Mouse (Mus musculus) NIH3T3 (cell line): Measurements from ENCODE around the gene Igdcc4.
A peak's percentile ranks its signal among the peaks of the same experiment; 100 is the strongest.

Experiments used
- DNase-seq: peaks from one replicate; pipeline ENCODE4 v3.0.0-alpha.2; 2012; ENCODE audit warnings: low read depth

Gene Igdcc4

GRCm38 (mm10) chr9:65111698-65112097 lies 10.4 kb downstream of the Igdcc4 start:
- no peak for DNase-seq

GRCm38 (mm10) chr9:65113694-65114093 lies 12.4 kb downstream of the Igdcc4 start:
- no peak for DNase-seq

DNA sequence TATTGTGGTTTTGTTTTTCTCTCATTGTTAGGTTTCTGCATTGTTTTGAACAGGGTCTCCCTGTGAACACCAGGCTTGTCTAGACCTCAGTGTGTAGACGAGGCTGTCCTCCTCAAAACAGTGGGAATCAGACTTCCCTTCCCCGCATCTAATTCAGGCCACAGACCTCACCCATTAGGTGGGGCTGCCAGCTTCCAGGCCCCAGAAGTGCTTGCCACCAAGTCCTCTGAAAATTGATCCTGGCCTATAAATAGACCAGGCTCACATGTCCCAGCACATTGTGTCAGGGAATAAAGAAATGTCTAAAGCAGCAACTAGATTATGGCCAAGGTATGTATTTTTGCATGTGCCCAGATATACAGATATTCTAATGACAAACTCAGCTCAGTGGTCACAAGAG lies 14.6 kb downstream of the Igdcc4 start:
- no peak for DNase-seq

DNA sequence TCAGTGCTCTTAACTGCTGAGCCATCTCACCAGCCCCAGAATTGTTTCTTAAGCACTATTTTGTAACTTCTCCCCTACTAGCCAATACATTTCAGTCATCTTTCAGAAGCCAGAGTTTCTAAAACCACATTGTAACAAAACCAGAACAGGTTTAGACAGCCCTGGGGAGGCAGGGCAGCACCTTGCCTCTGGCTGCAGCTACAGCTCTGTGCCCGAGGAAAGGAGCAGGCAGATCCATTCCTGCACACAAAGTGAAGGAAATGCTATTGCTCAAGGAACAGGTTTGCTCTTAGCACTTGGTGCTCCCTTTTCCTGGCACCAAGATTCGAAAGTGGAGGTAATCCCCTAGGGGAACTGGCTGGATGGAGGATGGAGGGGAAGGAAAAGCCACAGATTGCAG lies 16.2 kb downstream of the Igdcc4 start:
- DNase-seq: no peak

GRCm38 (mm10) chr9:65120935-65121334 lies 19.6 kb downstream of the Igdcc4 start:
- DNase-seq: peak; percentile 80

- no peak for DNase-seq
Observed at GRCm38 (mm10) chr9:65122545-65122944, 21.3 kb downstream of the Igdcc4 start.

GRCm38 (mm10) chr9:65123552-65124168 lies 22.4 kb downstream of the Igdcc4 start:
- DNase-seq: no peak

- DNase-seq: no peak
Observed at GRCm38 (mm10) chr9:65128123-65128815, 27.0 kb downstream of the Igdcc4 start.

GRCm38 (mm10) chr9:65131717-65132116 lies 30.4 kb downstream of the Igdcc4 start:
- no peak for DNase-seq

- DNase-seq: peak; percentile 72
Observed at GRCm38 (mm10) chr9:65133739-65134138, 32.5 kb downstream of the Igdcc4 start.

DNA sequence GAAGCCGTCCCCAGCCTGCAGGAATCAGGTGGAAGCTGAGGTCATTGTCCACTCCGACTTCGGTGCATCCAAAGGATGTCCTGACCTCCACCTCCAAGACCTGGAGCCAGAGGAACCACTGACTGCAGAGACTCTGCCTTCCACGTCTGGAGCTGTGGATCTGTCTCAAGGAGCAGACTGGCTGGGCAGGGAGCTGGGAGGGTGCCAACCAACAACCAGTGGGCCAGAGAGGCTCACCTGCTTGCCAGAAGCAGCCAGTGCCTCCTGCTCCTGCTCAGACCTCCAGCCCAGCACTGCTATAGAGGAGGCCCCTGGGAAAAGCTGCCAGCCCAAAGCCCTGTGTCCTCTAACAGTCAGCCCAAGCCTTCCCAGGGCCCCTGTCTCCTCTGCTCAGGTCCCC lies 33.8 kb downstream of the Igdcc4 start:
- DNase-seq: no peak

DNA sequence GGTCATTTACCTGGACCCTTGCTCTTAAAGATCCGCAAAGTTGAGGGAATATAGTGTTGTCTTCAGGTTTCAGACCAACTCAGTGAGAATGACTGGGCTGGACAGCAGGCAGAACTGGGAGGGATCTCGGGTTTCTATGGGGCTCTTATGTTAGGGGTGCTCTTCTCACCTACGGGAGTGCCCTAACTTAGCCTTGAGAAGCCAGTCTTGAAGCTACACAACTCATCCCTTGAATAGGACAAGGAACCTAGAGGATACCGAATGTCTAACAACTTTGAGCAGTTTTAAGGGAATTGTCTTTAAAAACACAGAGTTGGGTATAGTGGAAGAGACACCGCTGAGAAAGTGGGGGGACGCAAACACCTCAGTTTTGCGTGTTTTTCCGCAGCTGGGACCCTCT lies 39.2 kb downstream of the Igdcc4 start:
- no peak for DNase-seq

DNA sequence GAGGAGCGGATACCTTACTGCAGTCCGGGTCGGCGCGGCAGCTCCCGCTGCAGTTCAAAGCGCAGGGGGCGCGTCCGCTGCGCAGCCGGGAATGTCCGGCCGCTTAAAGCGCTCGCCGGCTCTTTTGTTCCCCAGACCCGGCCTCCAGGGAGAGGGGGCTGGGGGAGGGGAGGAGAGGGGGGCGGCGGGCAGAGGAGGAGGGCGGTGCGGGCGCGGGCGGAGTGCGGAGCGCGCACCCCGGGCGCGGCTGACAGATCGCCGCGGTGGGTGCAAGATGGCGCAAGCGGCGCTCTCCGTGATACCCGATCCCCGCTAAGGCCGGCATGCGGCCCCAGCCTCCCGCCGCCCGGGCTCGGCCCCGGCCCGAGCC lies 39.6 kb downstream of the Igdcc4 start, which contains the start of gene Igdcc3:
Igdcc3 (plus strand) TSS at position 254 of the 370 bp plus-strand sequence.
- no peak for DNase-seq

DNA sequence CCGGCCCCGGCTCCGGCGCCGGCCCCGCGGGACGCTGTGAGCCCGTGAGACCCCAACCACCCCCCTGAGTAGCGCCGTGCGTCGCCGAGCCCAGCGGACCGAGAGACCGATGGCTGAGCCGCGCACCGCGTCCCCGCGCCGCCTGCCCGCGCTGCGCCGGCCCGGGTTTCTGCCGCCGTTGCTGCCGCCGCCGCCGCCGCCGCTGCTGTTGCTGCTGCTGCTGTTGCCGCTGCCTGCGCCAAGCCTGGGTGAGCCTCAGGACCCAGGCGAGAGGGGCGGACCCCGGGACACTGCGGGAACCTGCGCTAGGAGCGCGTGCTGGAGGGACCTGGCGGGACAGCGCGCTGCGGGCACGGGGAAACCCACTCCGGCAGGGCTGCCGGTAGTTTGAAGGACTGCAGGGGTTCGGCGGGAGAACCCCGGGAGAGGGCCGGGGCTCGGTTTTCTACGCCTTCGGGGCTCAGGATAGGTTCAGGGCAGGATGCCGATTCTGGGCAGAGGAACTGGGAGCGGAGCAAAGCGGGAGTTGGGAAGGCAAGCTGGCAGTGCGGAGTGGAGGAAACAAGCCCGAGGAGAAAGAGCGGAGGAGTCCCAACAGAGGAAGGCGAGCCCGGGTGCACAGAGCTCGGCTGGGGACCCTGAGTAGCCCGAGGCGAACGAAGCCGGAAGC lies 40.2 kb downstream of the Igdcc4 start:
- no peak for DNase-seq

- no peak for DNase-seq
Observed at GRCm38 (mm10) chr9:65141976-65142318, 40.7 kb downstream of the Igdcc4 start.

DNA sequence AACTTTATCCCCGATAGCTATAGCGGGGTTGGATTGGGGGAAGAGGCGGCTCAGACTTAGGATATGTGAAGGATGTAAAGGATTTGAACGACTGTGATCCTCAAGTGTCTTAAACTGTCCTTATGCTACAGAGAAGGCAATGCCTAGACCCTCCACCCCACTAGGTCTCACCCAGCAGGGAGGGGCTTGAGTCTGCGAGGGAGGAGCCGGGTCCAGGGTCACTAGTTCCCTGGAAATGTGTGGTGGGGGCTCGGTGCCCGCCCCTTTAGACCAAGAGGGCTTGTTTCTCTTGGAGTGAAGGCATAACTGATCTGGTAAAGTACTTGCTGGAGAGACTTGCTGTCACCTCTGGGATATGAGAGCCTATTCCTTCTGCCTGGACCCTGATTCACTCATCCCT lies 41.1 kb downstream of the Igdcc4 start:
- no peak for DNase-seq

DNA sequence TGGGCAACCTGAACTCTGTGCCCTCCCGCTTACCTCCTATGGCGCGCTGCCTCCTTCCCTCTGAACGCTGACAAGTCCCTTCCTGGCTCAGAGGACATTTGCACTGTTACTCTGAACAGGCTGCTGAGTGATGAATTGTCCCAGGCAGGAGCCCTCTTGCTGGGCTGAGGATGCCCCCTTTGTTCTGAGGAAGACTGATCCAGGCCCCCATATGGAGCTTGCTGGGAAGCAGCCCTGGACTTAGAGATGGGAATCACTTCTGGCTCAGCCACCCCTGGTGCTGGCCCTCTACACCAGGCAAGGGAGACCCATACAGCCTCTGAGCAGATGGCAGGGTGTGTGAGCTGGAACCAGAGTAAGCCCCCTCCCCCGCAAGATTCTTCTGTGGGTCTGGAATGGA lies 44.7 kb downstream of the Igdcc4 start:
- no peak for DNase-seq

DNA sequence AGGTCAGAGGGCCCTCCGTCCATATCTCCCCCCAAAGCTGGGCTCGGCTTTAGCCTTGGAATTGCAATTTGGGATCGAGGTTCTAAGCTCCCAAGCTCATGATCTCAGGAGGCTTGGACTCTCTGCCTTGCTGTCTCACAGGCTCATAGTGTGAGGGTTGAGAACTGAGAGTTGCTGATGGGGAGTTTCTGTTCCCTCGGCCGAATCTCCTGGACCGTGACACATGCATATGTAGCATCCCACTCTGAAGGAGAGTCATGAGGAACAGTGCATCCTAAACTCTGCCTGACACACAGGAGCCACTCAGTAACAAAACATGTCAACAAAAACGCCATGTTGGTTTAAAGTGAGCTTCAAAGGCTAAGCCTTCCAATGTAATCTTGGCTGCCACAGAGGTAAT lies 47.2 kb downstream of the Igdcc4 start:
- no peak for DNase-seq

DNA sequence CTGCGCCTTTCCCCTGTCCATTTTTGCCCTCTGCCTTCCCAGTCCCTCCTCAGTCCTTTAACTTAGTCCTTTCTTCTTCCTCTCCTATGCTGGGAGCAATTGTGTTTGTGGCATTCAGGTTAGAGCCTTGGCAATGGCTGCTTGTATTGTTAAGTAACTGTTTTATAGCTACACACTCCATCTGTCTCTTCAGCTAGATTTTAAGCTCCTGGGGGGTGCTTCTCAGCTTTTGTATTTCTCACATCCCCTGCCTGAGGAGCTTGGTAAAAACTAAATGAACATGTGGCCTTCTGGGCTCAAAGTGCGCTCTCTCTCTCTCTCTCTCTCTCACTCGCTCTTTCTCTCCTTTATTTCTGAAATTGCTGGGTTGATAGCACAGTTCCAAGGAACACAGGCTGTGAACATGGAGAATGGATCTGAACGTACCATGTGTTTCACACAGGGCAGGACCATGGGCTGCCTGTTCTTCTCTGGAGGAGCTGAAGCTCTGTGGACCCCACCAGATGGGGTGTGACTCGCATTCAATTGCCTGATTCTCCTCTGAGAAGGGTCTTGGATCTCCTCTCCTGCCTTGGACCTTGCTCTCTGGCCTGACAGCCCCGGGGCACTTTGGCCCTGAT lies 51.5 kb downstream of the Igdcc4 start:
- DNase-seq: no peak

DNA sequence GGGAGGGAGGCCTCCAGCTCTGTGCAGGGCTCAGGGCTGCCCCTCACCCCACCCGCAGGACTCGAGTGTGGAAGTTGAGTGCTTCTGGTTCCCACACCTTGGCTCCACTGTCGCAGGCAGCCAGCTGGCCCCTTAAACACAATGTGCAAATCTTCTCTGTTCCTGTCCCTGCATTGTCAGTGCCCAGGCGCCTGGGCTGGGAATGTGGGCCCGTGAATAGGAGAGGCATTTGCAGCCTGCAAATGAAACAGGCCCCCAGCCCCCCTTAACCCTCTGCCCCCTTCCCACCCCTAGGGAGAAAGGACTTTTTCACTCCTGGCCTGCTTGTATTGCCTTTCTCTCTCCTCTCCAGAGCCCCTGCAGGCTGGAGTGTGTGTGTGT lies 52.0 kb downstream of the Igdcc4 start:
- DNase-seq: no peak

- no peak for DNase-seq
Observed at GRCm38 (mm10) chr9:65154692-65155455, 53.6 kb downstream of the Igdcc4 start.

- no peak for DNase-seq
Observed at GRCm38 (mm10) chr9:65156604-65157003, 55.3 kb downstream of the Igdcc4 start.
